Mouse (Mus musculus) embryonic facial prominence, embryonic 15.5 days (tissue): ENCODE measurements around the gene Fgfr1op2. TPM values are rescaled to one million over a fixed set of nuclear protein-coding genes. Genes with fewer than 3 reads are reported as not detected.
"Not testable (repeated sequence)": the region's sequence is repeated elsewhere in the genome, so short reads cannot be mapped to it uniquely, and the experiment has no call there.

Experiments
- ATAC-seq: fragments of 200-750 bp; cut with Nextera tagmentation; 2 replicates; pipeline ENCODE4 v1.8.0; 2017; ENCODE audit warnings: low read depth, moderate TSS enrichment; ENCODE audit not compliant: insufficient number of reproducible peaks, low FRiP score, low TSS enrichment
- H3K27ac ChIP-seq: fragments of 300-500 bp; sonication (generic); replicated peaks from 2 replicates; pipeline ENCODE4 v1.5.1; 2015; ENCODE audit warnings: mild to moderate bottlenecking, inconsistent platforms
- H3K27me3 ChIP-seq: fragments of 300-500 bp; sonication (generic); 2 replicates; pipeline ENCODE4 v1.6.1; 2015; ENCODE audit warnings: inconsistent platforms
- H3K36me3 ChIP-seq: fragments of 300-500 bp; sonication (generic); 2 replicates; pipeline ENCODE4 v1.6.1; 2015; ENCODE audit warnings: mild to moderate bottlenecking, inconsistent platforms
- H3K4me1 ChIP-seq: fragments of 300-500 bp; sonication (generic); 2 replicates; pipeline ENCODE4 v1.6.1; 2015; ENCODE audit warnings: inconsistent platforms
- H3K4me2 ChIP-seq: fragments of 300-500 bp; sonication (generic); replicated peaks from 2 replicates; pipeline ENCODE4 v1.6.1; 2015; ENCODE audit warnings: mild to moderate bottlenecking, inconsistent platforms
- H3K4me3 ChIP-seq: fragments of 300-500 bp; sonication (generic); replicated peaks from 2 replicates; pipeline ENCODE4 v1.5.1; 2015; ENCODE audit warnings: mild to moderate bottlenecking, inconsistent platforms
- H3K9ac ChIP-seq: fragments of 300-500 bp; sonication (generic); 2 replicates; pipeline ENCODE4 v1.6.1; 2015; ENCODE audit warnings: inconsistent platforms
- H3K9me3 ChIP-seq: fragments of 300-500 bp; sonication (generic); replicated peaks from 2 replicates; pipeline ENCODE4 v1.6.1; 2016; ENCODE audit warnings: inconsistent platforms
- WGBS: fragments of 180-500 bp; shearing (Covaris S2); methylation state at CpG from one replicate; pipeline ENCODE4 v1.1.7; 2015; 5-methylcytosine and 5-hydroxymethylcytosine counted together
- polyA plus RNA-seq: library from polyadenylated mRNA; unstranded; fragments of >200 nt; fragmentation: Nextera tagmentation; extraction: Ambion mirVana; gene quantifications from 2 replicates; pipeline ENCODE4 v1.2.1, GENCODE M21; 2015

Gene Fgfr1op2
- polyA plus RNA-seq, 1 experiment from 2014 or later = 91.4 TPM

DNA sequence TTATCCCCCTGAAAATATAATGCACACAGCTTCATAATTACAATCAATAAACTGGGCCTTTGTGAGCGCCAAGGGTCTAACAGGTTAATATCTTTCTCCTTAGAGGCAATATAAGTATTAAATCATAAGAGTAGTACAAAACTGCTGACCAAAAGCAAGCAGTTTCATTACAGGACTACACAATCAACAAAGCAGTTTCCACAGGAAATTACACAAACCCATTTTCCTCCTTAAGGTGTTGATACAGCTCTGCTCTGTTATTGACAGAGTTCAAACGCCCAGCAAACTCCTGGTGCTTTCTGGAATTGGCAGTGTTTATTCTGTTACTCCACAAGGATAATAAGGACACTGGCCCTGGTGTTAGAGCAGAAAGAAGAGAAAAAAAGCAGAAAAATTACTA, 26.6 kb upstream of the Fgfr1op2 start:
- Histone ChIP-seq H3K4me1 (no peaks in the 10 kb centered on the region), H3K27me3 (no peaks in the 10 kb centered on the region), H3K9ac (no peak overlapping the region), H3K27ac (no peak overlapping the region), H3K36me3 (peaks cover 58% of the 10 kb centered on the region), H3K4me3 (no peak overlapping the region), H3K9me3 (no peaks in the 10 kb centered on the region), H3K4me2 (no peak overlapping the region)
- 89% methylated on average over 2 of the region's 2 CpGs for WGBS
- ATAC-seq = no peak

DNA sequence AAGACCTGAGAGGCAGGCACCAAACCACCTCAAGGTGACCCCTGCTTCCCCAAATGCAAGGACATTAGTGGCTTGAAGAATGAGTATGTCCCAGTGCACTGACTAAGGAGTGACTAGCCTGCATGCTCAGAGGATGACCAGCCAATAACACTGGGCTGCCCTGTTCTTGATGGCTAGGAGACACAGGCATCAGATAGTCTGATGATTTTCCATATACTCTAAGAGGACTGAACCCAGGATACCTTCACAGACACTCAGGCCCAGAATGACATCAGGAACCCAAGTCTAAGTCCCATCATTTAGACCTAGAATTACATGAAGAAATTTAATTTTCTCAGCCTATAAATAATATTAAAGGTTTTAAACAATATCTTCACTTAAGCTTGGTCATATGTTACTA, 25.7 kb upstream of the Fgfr1op2 start:
- no peak overlapping the region for H3K9ac ChIP-seq
- no peaks in the 10 kb centered on the region for H3K9me3 ChIP-seq
- no peak overlapping the region for H3K4me2 ChIP-seq
- no peak overlapping the region for H3K27ac ChIP-seq
- ATAC-seq = no peak
- H3K4me3 ChIP-seq = no peak overlapping the region
- no peaks in the 10 kb centered on the region for H3K27me3 ChIP-seq
- H3K36me3 ChIP-seq = peaks cover 66% of the 10 kb centered on the region
- no peaks in the 10 kb centered on the region for H3K4me1 ChIP-seq

DNA sequence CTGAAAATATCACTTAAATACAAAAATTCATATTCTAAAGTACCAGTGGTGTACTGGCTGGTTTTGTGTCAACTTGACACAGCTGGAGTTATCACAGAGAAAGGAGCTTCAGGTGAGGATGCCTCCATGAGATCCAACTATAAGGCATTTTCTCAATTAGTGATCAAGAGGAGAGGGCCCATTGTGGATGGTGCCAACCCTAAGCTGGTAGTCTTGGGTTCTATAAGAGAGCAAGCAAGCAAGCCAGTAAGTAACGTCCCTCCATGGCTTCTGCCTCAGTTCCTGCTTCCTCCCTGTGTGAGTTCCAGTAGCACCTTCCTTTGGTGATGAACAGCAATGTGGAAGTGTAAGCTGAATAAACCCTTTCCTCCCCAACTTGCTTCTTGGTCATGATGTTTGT, 14.5 kb upstream of the Fgfr1op2 start:
- peaks cover 39% of the 10 kb centered on the region for H3K36me3 ChIP-seq
- not testable (repeated sequence) for H3K27ac ChIP-seq, ATAC-seq, H3K9me3 ChIP-seq, H3K4me3 ChIP-seq, H3K4me2 ChIP-seq, H3K9ac ChIP-seq, H3K27me3 ChIP-seq, H3K4me1 ChIP-seq
- WGBS = 73% methylated on average over 1 of the region's 1 CpGs

DNA sequence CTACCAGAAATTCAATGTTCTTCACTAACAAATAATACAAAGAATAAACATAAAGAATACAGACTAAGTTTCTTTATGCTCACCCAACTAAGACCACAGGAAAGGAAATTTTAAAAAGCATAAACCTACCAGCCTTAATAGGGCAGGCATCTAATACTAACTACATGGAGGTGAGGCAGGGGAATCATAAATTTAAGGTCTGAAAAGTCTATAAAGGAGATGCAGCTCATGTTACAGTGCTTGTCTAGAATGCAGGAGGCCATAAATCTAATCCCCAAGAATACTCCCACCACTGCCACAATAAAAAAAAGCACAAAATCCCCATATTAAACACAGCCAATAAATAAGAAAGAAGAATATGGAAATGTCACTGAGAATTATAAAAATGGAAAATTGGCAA, 4.9 kb upstream of the Fgfr1op2 start:
- ATAC-seq = no peak

DNA sequence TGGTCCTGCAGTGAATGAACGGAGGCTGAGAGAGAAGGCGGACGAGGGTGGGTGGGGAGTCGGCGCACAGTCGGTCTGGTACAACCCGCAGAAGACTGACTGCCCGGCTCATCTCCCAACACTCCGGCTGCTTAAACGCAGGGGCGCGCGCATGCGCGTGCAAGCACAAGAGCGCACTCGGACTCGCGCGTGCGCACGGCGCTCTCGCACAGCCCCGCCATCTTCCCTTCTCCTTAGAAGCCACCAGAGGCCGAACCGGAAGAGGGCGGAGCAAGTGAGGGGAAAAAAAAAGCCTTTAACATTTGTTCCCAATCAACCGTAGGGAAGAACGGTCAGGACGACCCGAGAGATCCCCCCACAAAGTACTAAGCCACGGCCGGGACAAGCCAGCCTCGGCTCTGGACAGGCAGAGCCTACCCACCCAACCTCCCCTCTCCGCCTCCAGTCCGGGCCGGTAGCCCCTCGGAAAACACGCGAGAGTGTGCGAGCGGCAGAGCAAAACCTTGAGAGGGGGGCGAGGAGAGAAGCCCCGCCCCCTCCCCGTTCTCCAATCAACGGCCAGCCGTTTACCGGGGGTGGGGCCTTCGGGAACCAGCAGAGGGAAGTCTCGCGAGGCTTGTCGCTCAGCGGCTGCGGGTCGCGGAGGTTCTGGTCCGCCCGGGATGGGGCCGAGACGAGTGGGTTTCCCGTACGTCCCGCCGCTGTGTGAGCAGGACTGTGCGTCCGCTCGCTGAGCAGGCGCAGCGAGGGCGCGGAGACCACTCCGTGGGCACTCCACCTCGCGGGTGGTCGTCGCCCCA, 507 bp downstream of the Fgfr1op2 start, which contains the start of gene Ints13:
Ints13 (minus strand) TSS at position 526 of the 800 bp plus-strand sequence.
- peak; percentile 95 for ATAC-seq

More for the DNA sequence above, 4.9 kb upstream of the Fgfr1op2 start:
- H3K9ac ChIP-seq = no peak overlapping the region
- no peaks in the 10 kb centered on the region for H3K9me3 ChIP-seq
- H3K4me2 ChIP-seq = no peak overlapping the region
- no peaks in the 10 kb centered on the region for H3K27me3 ChIP-seq
- H3K4me1 ChIP-seq = peaks cover 12% of the 10 kb centered on the region
- no peaks in the 10 kb centered on the region for H3K36me3 ChIP-seq
- H3K4me3 ChIP-seq = no peak overlapping the region
- no peak overlapping the region for H3K27ac ChIP-seq

DNA sequence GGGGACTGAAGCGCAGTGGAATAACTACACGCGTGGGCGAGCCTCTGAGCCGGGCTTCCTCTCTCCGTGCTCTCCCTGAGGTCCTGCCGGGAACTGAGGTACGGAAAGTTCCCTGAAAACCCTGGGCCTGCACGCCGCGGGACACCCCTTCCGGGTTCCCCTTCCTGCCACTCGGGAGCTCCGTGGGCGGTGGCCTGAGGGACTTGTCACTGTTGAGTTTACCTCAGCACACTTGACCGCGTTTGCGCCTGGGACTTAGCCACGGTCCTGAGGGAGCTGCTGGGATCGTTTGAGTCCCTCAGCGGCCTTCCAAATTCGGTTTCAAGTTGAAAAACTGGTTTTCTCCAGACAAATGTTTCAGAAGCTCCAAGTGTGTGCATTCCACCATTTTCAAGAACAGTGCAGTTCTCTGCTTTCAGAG, 1.1 kb downstream of the Fgfr1op2 start:
- ATAC-seq = peak; percentile 56
- Histone ChIP-seq H3K27me3 (no peaks in the 10 kb centered on the region), H3K4me3 (peak overlapping the region; percentile 77), H3K9me3 (no peaks in the 10 kb centered on the region), H3K9ac (peak overlapping the region; percentile 81), H3K36me3 (no peaks in the 10 kb centered on the region), H3K27ac (peak overlapping the region; percentile 98), H3K4me2 (peak overlapping the region; percentile 66), H3K4me1 (peaks cover 20% of the 10 kb centered on the region)
- under 1% methylated on average over 22 of the region's 22 CpGs for WGBS

More for the DNA sequence above, 507 bp downstream of the Fgfr1op2 start, which contains the start of gene Ints13:
- Histone ChIP-seq H3K36me3 (no peaks in the 10 kb centered on the region), H3K9me3 (no peaks in the 10 kb centered on the region), H3K27ac (peak within 1 kb of the TSS; percentile 98), H3K4me2 (peak within 1 kb of the TSS; percentile 68), H3K4me1 (peaks cover 20% of the 10 kb centered on the region), H3K4me3 (peak within 1 kb of the TSS; percentile 77), H3K27me3 (no peaks in the 10 kb centered on the region), H3K9ac (peak within 1 kb of the TSS; percentile 81)
- under 1% methylated on average over 77 of the region's 77 CpGs for WGBS

DNA sequence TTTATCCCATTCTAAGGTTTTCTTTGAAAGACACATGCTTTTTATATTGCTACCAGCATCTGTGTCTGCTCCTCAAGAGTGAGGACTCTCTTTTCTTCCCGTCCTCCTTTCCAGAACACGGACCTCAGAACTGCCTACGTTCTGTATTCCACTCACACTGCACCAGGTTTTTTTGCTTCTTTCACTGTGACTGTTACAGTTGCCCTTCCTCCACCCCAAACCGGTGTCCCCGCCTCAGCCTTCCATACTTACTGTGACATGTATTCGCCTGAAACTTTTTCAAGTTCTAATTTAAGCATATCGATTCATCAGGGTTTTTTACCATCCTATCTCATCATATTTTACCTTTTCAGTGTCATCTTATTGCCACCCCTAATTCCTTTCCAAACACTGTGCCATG, 1.6 kb downstream of the Fgfr1op2 start:
- H3K36me3 ChIP-seq = no peaks in the 10 kb centered on the region
- H3K27me3 ChIP-seq = no peaks in the 10 kb centered on the region
- peak overlapping the region; percentile 66 for H3K4me2 ChIP-seq
- peak overlapping the region; percentile 81 for H3K9ac ChIP-seq
- ATAC-seq = no peak
- H3K9me3 ChIP-seq = no peaks in the 10 kb centered on the region
- WGBS = 4% methylated on average over 7 of the region's 7 CpGs
- H3K4me1 ChIP-seq = peaks cover 20% of the 10 kb centered on the region
- H3K27ac ChIP-seq = peak overlapping the region; percentile 98
- H3K4me3 ChIP-seq = peak overlapping the region; percentile 77

DNA sequence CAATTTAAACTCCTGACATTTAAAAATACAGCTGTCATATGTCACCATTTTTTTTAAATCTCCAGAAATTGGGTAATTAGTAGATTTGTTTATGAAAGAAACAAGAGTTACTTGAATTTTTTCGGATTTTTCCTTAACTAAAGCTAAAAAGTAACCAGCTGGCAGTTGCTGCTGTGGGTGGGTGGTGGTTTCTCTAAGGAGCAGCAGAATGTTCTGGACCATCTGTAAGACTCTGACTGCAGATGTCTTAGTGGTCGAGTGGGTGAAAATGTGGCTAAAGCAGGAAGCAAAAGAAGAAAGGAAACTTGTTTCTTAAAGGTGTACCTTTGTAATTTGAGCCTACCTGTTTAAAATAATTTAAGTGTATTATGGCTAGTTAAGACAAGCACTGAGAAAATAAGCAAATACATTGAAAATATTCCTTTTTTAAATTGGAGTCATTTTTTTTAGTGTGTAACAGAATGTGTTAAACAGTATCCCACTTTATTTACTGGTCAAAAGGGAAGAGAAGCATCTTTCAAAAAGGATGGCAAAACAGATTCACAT, 3.5 kb downstream of the Fgfr1op2 start:
- Histone ChIP-seq H3K27me3 (no peaks in the 10 kb centered on the region), H3K4me1 (peaks cover 20% of the 10 kb centered on the region), H3K4me3 (no peak overlapping the region), H3K4me2 (no peak overlapping the region), H3K9ac (no peak overlapping the region), H3K27ac (no peak overlapping the region), H3K36me3 (peaks cover under 1% of the 10 kb centered on the region), H3K9me3 (no peaks in the 10 kb centered on the region)
- WGBS = 14% methylated on average over 2 of the region's 2 CpGs
- ATAC-seq = no peak

DNA sequence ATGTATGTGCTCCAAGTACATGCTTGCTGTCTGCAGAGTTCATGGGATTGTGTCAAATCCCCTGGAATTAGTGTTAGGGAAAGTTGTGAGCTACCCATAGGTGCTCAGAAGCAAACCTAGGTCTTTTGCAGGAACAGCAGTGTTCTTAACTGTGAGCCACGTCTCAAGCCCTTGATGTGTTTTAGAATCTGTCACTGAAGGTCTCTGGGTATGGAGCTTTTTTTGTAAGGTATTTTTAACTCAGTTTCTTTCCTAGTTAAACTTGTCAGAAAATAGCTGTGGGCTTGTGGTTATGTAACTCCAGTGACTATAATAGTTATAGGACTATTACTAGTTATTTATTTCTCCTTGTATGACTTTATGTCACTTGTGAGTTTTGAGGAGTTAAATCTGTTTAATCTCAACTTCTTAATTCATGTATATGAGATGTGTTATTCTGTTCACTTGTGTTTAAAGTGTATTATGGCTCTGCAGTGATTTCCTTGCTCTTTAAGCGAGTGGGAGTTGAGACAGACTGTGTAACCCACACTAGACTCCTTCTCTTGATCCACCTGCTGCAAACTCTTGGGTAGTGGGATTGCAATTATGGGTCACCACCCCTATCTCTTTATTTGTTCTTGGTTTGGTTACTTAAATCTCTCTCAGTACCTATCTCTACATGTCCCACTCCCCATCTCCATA, 6.5 kb downstream of the Fgfr1op2 start:
- WGBS = 69% methylated on average over 2 of the region's 2 CpGs
- no peak overlapping the region for H3K4me3 ChIP-seq

DNA sequence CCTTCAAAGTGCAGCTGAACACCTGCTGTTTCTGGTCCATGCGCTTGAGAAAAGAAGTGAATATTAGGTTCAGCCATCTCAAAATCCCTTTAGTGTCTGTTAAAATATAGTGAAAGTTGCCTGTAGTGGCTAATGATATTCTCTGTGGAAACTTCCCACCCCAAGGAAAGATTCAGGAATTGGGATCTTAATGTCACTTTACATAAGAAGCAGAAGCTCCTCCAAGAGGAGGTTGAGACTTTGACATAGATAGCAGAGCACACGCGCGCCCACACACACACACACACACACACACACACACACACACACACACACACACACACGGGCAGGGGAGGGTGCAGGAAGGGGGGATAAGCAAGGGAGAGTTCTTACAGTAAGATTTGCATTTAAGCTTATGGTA, 8.1 kb downstream of the Fgfr1op2 start:
- Histone ChIP-seq H3K4me1 (no peaks in the 10 kb centered on the region), H3K27me3 (no peaks in the 10 kb centered on the region), H3K36me3 (peaks cover 36% of the 10 kb centered on the region), H3K27ac (no peak overlapping the region), H3K9me3 (no peaks in the 10 kb centered on the region), H3K9ac (no peak overlapping the region), H3K4me2 (no peak overlapping the region), H3K4me3 (no peak overlapping the region)
- ATAC-seq = no peak
- WGBS = 90% methylated on average over 4 of the region's 5 CpGs

More for the DNA sequence above, 6.5 kb downstream of the Fgfr1op2 start:
- peaks cover 21% of the 10 kb centered on the region for H3K36me3 ChIP-seq
- H3K4me2 ChIP-seq = no peak overlapping the region
- H3K27ac ChIP-seq = no peak overlapping the region
- H3K9me3 ChIP-seq = no peaks in the 10 kb centered on the region
- ATAC-seq = no peak
- peaks cover 7% of the 10 kb centered on the region; the same call in 1 of the 2 replicates for H3K4me1 ChIP-seq
- H3K9ac ChIP-seq = no peak overlapping the region
- no peaks in the 10 kb centered on the region for H3K27me3 ChIP-seq

DNA sequence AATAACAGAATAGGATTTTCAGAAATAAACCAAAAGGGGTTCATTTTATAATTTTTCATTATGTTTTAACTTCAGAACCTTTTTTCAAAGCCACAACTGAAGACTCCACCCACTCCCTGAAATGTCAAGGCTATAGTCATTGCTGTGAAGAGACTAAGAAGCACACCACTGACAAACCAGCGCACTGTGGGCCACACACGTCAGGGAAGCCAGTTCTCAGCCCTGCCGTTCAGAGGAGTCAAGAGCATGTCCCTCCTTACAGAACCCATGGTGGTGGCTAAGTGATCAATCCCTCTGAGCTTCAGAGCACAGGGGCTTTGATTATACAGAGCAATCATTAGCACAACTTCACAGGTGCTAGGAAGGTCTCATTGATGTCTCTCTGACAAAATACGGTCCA, 25.6 kb downstream of the Fgfr1op2 start:
- H3K9ac ChIP-seq = no peak overlapping the region
- 84% methylated on average over 4 of the region's 4 CpGs for WGBS
- H3K9me3 ChIP-seq = no peaks in the 10 kb centered on the region
- H3K27me3 ChIP-seq = no peaks in the 10 kb centered on the region
- H3K27ac ChIP-seq = no peak overlapping the region
- no peak for ATAC-seq
- H3K4me1 ChIP-seq = no peaks in the 10 kb centered on the region
- H3K4me2 ChIP-seq = no peak overlapping the region
- peaks cover 74% of the 10 kb centered on the region for H3K36me3 ChIP-seq
- no peak overlapping the region for H3K4me3 ChIP-seq
